Mouse (Mus musculus): ENCODE results near the gene Dennd1b. TPM values are rescaled to one million over a fixed set of nuclear protein-coding genes. Genes with fewer than 3 reads are reported as not detected.

Dennd1b gene
- polyA plus RNA-seq, 1 experiment = 5.5 TPM

DNA sequence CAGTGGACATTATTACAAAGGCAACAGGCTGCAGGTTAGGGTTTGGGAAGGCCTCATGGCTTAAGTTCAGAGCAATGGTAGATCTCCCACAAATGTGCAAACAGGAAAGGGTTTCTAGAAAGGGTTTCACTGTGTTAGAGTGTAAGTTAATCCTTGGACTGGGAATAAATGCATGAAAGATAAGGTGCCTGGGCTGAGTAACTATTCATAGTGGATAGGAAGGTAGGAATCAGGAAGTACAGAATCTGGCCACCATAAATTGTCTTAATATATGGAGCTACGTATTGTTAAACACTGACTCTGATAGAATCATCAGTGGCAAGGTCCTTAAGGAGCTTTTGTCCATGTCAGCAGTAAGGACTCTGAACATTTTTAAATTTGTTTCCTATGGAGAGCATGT lies 42.8 kb downstream of the Dennd1b start:
- no peak for DNase-seq (ENCODE audit: extremely low spot score in 1 of 2, low spot score in 1 of 2)

- no peak for DNase-seq (ENCODE audit: extremely low spot score in 1 of 2, low spot score in 1 of 2)
Measured at GRCm38 (mm10) chr1:139007475-139007874, 44.2 kb downstream of the Dennd1b start.

DNA sequence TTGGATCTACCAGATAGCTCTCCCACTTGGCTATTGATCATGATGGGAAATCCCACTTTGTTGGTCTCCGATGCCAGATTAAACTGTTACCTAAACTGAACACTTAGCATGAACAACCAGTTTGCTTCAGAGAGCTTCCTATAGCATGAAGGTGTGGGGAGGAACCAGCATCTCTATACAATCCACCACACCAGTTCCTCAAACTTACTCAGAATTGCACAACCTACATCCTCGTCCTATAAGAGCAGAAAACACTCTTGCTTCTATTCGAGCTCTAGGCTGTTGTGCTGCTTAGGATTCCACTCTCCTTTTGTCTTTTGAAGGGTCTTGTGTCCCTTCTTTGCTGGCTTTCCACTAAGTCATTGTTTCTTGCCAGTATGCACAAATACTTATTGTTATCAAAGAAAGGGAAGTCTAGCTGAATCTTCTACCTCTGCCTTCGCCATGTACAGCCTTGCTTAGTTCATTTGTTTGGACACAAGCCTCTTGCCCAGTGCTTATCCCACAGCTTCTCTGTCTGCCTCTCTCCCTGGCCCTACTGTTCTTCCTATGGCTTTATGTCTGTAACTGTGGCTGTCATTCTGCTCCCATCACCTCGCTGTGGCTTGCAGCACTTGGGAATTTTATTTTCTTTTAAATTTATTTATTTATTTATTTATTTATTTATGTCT lies 52.0 kb downstream of the Dennd1b start:
- DNase-seq (ENCODE audit: extremely low spot score in 1 of 2, low spot score in 1 of 2) = no peak

- no peak for DNase-seq (ENCODE audit: extremely low spot score in 1 of 2, low spot score in 1 of 2)
Measured at GRCm38 (mm10) chr1:139021298-139021697, 58.1 kb downstream of the Dennd1b start.

GRCm38 (mm10) chr1:139025882-139026645 lies 62.8 kb downstream of the Dennd1b start:
- no peak for DNase-seq (ENCODE audit: extremely low spot score in 1 of 2, low spot score in 1 of 2)

DNA sequence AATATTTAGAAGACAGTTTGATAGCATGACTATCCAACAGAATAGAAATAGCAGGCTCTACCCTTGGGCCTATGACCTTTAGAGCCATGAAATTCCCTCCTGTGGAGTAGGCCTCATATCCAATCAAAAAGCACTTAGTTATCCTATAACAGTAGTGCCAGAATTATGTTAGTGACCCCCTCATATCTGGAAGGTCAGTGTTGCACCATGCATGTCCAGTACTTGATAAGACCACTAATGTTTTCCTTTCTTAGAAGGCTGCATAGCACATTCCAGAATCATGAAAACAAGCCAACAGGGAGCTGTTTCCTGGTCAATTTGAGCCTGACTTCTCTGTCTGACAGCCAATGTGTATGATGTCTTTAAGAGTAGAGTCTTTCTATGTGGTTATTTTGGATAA lies 66.3 kb downstream of the Dennd1b start:
- DNase-seq (ENCODE audit: extremely low spot score in 1 of 2, low spot score in 1 of 2) = no peak

- DNase-seq (ENCODE audit: extremely low spot score in 1 of 2, low spot score in 1 of 2) = no peak
Measured at GRCm38 (mm10) chr1:139032411-139032810, 69.2 kb downstream of the Dennd1b start.

- DNase-seq (ENCODE audit: extremely low spot score in 1 of 2, low spot score in 1 of 2) = no peak
Measured at GRCm38 (mm10) chr1:139035141-139035540, 71.9 kb downstream of the Dennd1b start.

DNA sequence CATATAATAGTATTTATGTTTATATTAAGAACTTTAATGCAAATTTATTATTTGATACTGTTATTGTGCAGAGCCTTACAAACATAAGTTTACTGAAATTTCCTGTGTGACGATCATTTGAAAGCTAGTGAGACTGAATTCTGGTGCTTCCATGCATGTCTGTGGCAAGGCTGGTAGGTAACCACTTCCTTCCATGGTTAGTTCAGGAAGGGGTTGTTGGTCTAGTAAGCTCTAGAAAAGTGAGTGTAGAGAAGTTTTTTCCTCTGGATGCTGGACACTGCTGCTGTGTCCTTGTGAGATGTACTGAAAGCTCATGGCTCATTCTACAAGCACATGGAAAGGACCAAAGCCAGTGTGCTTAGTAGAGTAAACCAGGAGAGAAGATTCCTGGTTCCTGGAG lies 73.1 kb downstream of the Dennd1b start:
- no peak for DNase-seq (ENCODE audit: extremely low spot score in 1 of 2, low spot score in 1 of 2)

- DNase-seq (ENCODE audit: extremely low spot score in 1 of 2, low spot score in 1 of 2) = no peak
Measured at GRCm38 (mm10) chr1:139036768-139037507, 73.7 kb downstream of the Dennd1b start.

- no peak for DNase-seq (ENCODE audit: extremely low spot score in 1 of 2, low spot score in 1 of 2)
Measured at GRCm38 (mm10) chr1:139038074-139038473, 74.8 kb downstream of the Dennd1b start.

- no peak for DNase-seq (ENCODE audit: extremely low spot score in 1 of 2, low spot score in 1 of 2)
Measured at GRCm38 (mm10) chr1:139038620-139039019, 75.4 kb downstream of the Dennd1b start.

DNA sequence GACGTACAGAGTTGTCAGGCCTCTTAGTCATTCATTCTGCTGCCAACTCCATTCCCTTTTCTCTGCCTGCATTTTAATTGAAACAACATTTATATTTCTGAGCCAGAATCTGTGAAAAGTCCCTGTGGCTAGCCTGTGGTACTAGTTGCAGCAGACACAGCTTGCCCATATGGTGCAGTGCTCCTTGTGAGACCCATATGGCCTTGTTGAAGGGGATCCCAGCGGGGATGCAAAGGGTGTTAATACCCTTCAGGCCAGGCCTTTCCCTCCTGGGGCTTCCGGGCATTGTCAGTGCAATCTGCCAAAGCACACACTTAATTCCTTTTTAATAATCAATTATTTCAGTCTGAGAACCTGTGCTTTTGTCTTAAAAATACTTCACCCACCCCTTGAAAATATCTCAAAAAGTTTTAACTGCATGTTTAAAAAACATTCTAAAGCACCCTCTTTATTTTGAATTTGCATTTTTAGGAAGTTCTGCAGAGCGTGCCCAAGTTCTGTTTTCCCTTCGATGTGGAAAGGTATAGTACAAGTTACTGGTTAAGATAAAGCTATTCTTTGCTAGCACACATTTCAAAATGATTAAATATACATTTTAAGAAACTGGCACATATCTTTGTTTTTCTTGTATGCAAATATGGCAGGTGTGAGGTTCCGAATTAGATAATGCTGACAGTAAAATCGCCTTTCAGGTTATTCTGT lies 76.4 kb downstream of the Dennd1b start:
- no peak for DNase-seq (ENCODE audit: extremely low spot score in 1 of 2, low spot score in 1 of 2)

DNA sequence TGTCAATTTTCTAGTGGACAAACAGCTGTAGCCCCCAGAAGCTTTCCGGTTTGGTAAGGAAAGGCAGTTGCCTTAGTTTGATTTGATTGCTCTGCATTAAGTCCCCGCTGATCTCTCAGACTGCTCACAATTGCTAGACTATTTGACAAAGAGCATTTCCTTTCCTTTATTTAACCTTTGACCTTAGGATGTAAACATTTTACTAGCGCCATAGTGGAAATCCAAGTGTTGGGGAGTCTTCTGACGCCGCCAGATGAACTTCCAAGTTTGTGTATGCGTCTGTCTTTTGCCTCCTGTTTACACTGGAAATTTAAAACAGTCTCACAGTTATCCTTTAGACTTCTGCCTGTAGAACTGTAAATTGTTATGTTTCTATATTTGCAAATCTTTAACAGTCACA lies 85.8 kb downstream of the Dennd1b start:
- DNase-seq (ENCODE audit: extremely low spot score in 1 of 2, low spot score in 1 of 2) = no peak

GRCm38 (mm10) chr1:139049881-139050472 lies 86.7 kb downstream of the Dennd1b start:
- DNase-seq (ENCODE audit: extremely low spot score in 1 of 2, low spot score in 1 of 2) = peak in 1 of 2 experiments; percentile 14

DNA sequence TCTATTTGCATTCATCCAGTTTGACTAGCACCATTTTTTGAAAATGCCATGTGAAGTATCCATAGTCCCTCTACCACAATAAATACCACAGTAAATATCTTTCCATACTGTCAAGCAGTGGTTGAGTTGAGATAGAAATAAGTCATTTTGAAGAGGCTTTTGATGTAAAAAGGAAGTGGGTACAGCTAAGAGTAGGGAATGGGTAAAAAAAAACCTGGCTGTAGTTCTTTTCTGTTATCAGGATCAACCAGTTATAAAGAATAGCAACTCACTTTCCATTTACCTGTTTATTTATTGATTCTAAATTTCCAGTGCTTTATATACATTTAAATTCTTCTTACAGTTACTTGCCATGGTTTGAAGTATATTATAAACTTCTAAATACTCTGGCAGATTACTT lies 89.8 kb downstream of the Dennd1b start:
- no peak for DNase-seq (ENCODE audit: extremely low spot score in 1 of 2, low spot score in 1 of 2)

GRCm38 (mm10) chr1:139060301-139060700 lies 97.1 kb downstream of the Dennd1b start:
- no peak for DNase-seq (ENCODE audit: extremely low spot score in 1 of 2, low spot score in 1 of 2)

DNA sequence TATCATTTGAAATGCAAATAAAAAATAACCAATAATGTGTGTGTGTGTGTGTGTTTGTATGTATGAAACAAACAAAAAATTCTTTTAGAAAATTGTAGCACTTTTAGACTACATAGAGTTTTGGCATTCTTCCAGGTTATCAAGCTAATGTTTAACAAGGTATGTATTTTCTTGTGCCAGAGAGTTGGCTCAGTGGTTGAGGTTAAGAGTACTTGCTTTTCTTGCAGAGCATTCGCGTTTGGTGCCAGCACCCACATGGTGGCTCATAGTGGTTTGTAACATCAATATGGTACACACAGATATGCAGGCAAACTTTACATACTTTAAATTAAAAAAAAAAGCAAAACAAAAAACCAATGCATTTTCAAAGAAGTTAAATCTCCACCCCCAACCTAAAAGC lies 101.5 kb downstream of the Dennd1b start:
- no peak for DNase-seq (ENCODE audit: extremely low spot score in 1 of 2, low spot score in 1 of 2)

DNA sequence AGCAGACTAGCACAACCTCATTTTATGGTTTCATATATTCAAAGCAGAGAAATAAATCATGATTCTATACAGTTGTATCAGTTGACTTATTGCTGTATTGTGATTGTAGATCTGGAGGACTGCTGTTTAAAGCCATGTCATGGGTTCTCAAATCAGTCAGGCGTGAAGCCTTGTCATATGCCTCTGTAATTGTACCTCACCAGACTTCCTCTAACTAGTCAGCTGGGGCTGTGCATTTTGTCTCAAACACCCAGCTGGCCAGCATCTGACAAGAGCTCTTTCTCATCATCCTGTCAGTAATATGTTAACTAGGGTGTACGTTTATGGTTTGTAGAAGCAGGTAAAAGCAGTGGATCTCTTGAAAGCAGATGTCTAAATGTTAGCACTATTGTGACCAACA lies 104.0 kb downstream of the Dennd1b start:
- no peak for DNase-seq (ENCODE audit: extremely low spot score in 1 of 2, low spot score in 1 of 2)

DNA sequence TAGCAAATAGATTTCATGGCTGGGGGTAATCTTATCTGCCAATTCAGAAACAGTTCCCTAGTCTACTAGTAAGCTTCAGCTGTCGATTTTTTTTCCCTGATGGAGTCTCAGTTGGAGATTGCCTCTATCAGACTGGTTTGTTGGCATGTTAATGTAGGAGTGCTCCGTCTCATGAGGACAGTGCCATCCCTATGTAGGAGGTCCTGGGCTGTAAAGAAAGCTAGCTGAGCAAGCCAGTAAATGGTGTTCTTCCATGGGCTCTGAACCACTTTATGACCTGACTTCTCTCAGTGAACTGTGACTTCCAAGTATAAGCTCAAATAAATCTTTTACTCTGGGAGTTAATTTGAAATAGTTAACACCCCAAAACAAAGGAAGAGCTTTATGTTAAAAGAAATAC lies 107.8 kb downstream of the Dennd1b start:
- no peak for DNase-seq (ENCODE audit: extremely low spot score in 1 of 2, low spot score in 1 of 2)

DNA sequence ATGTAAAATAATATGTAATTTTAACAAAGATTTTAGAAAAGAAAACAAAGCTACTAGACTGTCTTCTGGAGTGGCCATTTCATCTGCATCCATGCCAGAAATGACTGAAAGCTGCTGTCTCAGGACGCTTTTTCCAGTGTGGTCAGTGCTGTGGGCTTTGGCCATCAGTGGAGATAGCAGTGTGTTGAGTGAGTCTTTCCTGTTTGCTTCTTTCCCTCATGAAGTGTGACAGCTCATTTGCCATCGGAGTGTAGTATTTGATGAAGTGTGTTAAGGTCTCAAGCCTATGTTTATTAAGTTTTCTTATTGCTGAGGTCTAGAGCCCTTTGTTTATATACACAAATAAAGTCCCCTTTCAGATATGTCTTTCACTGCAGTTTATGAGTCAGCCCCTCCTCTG lies 112.4 kb downstream of the Dennd1b start:
- no peak for DNase-seq (ENCODE audit: extremely low spot score in 1 of 2, low spot score in 1 of 2)

Measured in frontal cortex, adult 2 months (tissue).